Mouse (Mus musculus) heart, postnatal 0 days (tissue): ENCODE measurements around the gene Ptpn1. TPM values are rescaled to one million over a fixed set of nuclear protein-coding genes. Genes with fewer than 3 reads are reported as not detected.

Source experiments
- ATAC-seq: fragments of 200-750 bp; cut with Nextera tagmentation; 2 replicates; pipeline ENCODE4 v1.8.0; 2017; ENCODE audit warnings: low read depth, moderate number of reproducible peaks, moderate library complexity; ENCODE audit not compliant: insufficient read depth
- DNase-seq: peaks from one replicate; pipeline ENCODE4 v3.0.0-alpha.2; 2016; ENCODE audit warnings: low spot score
- H3K27ac ChIP-seq: fragments of 300-500 bp; sonication (generic); 2 replicates; pipeline ENCODE4 v1.5.1; 2014; ENCODE audit warnings: low read depth, mild to moderate bottlenecking
- H3K27me3 ChIP-seq: fragments of 300-500 bp; sonication (generic); 2 replicates; pipeline ENCODE4 v1.6.1; 2014; ENCODE audit warnings: low read length, mixed read lengths; ENCODE audit not compliant: control insufficient read depth, insufficient read depth
- H3K36me3 ChIP-seq: fragments of 300-500 bp; sonication (generic); replicated peaks from 2 replicates; pipeline ENCODE4 v1.6.1; 2014; ENCODE audit warnings: low read length, mixed read lengths; ENCODE audit not compliant: control insufficient read depth, insufficient read depth
- H3K4me1 ChIP-seq: fragments of 300-500 bp; sonication (generic); 2 replicates; pipeline ENCODE4 v1.6.1; 2014; ENCODE audit warnings: antibody characterized with exemption; ENCODE audit not compliant: control insufficient read depth, insufficient read depth
- H3K4me2 ChIP-seq: fragments of 300-500 bp; sonication (generic); 2 replicates; pipeline ENCODE4 v1.6.1; 2014; ENCODE audit warnings: low read depth, mild to moderate bottlenecking, low read length, moderate library complexity
- H3K4me3 ChIP-seq: fragments of 300-500 bp; sonication (generic); 2 replicates; pipeline ENCODE4 v1.5.1; 2014; ENCODE audit warnings: low read depth, low read length
- H3K9ac ChIP-seq: fragments of 300-500 bp; sonication (generic); replicated peaks from 2 replicates; pipeline ENCODE4 v1.6.1; 2014; ENCODE audit warnings: low read depth, low read length, mixed read lengths
- H3K9me3 ChIP-seq: fragments of 300-500 bp; sonication (generic); replicated peaks from 2 replicates; pipeline ENCODE4 v1.6.1; 2016; ENCODE audit warnings: low read length; ENCODE audit not compliant: control insufficient read depth
- CTCF ChIP-seq: IDR thresholded peaks from 2 replicates; pipeline ENCODE4 v1.5.1; 2016; ENCODE audit warnings: antibody characterized with exemption, control low read depth, low read depth
- EP300 ChIP-seq: IDR thresholded peaks from 2 replicates; pipeline ENCODE4 v1.6.1; 2016; ENCODE audit warnings: antibody characterized with exemption, low read depth
- whole genome bisulfite sequencing: fragments of 180-500 bp; shearing (Covaris S2); extraction: QIAGEN DNeasy Blood & Tissue Kit; methylation state at CpG from one replicate; pipeline ENCODE4 v1.1.7; 2014; 5-methylcytosine and 5-hydroxymethylcytosine counted together
- polyA plus RNA-seq: library from polyadenylated mRNA; unstranded; fragments of >200 nt; fragmentation: Nextera tagmentation; extraction: Ambion mirVana; gene quantifications from 2 replicates; pipeline ENCODE4 v1.2.1, GENCODE M21; 2015
- total RNA-seq: library from RNA; depleted of rRNA; stranded (reverse); fragments of >200 nt; gene quantifications from 2 replicates; pipeline ENCODE4 v1.2.3, GENCODE M21; 2014; ENCODE audit warnings: low replicate concordance

Ptpn1 gene
- total and polyA plus RNA-seq, 2 experiments from 2014 or later: 22.0 to 37.9 TPM

- DNase-seq (no peak), ATAC-seq (0 out of 2 replicates have a peak, but pooled peaks have one; percentile 21)
- H3K4me2 ChIP-seq: no peak overlapping the region
- H3K4me1 ChIP-seq: peaks cover 39% of the 10 kb centered on the region
- no peak overlapping the region for H3K9ac ChIP-seq
- H3K9me3 ChIP-seq: no peaks in the 10 kb centered on the region
- no peaks in the 10 kb centered on the region for H3K27me3 ChIP-seq
- H3K36me3 ChIP-seq: no peaks in the 10 kb centered on the region
- TF ChIP-seq EP300 (no peak), CTCF (peak; percentile 38)
- WGBS: 89% methylated on average over 1 of the region's 1 CpGs
- no peak overlapping the region for H3K4me3 ChIP-seq
- H3K27ac ChIP-seq: peak overlapping the region; percentile 81
Observed at GRCm38 (mm10) chr2:167957539-167957938, 25.7 kb downstream of the Ptpn1 start.

- TF ChIP-seq CTCF: no peak
- no peak for TF ChIP-seq EP300
Observed at GRCm38 (mm10) chr2:167958082-167958788, 26.4 kb downstream of the Ptpn1 start.

GRCm38 (mm10) chr2:167958843-167959242 is 27.0 kb downstream of the Ptpn1 start:
- Histone ChIP-seq H3K4me1 (peaks cover 52% of the 10 kb centered on the region), H3K9ac (no peak overlapping the region; the same call in 1 of the 2 replicates), H3K4me3 (no peak overlapping the region), H3K9me3 (no peaks in the 10 kb centered on the region), H3K27ac (peak overlapping the region; percentile 81), H3K36me3 (no peaks in the 10 kb centered on the region; the same call in 1 of the 2 replicates), H3K27me3 (no peaks in the 10 kb centered on the region), H3K4me2 (peak overlapping the region; percentile 37)
- ATAC-seq (peak; percentile 40), DNase-seq (peak; percentile 87)
- TF ChIP-seq EP300: no peak
- TF ChIP-seq CTCF: no peak
- WGBS: 3% methylated on average over 4 of the region's 4 CpGs

More at GRCm38 (mm10) chr2:167958082-167958788, 26.4 kb downstream of the Ptpn1 start:
- Histone ChIP-seq H3K27me3 (no peaks in the 10 kb centered on the region), H3K27ac (peak overlapping the region; percentile 81), H3K4me3 (no peak overlapping the region), H3K36me3 (no peaks in the 10 kb centered on the region), H3K4me1 (peaks cover 46% of the 10 kb centered on the region), H3K4me2 (no peak overlapping the region; the same call in 1 of the 2 replicates), H3K9ac (no peak overlapping the region), H3K9me3 (no peaks in the 10 kb centered on the region)
- ATAC-seq (peak; percentile 19; the same call in 1 of the 2 replicates), DNase-seq (no peak)
- 14% methylated on average over 5 of the region's 5 CpGs for WGBS

GRCm38 (mm10) chr2:167959384-167959911 is 27.6 kb downstream of the Ptpn1 start:
- Histone ChIP-seq H3K9ac (no peak overlapping the region; the same call in 1 of the 2 replicates), H3K4me3 (no peak overlapping the region), H3K9me3 (no peaks in the 10 kb centered on the region), H3K36me3 (no peaks in the 10 kb centered on the region; the same call in 1 of the 2 replicates), H3K27me3 (no peaks in the 10 kb centered on the region), H3K4me1 (peaks cover 58% of the 10 kb centered on the region), H3K27ac (peak overlapping the region; percentile 81), H3K4me2 (peak overlapping the region; percentile 37)
- DNase-seq (no peak), ATAC-seq (no peak)
- TF ChIP-seq EP300: no peak
- no peak for TF ChIP-seq CTCF
- WGBS: 49% methylated on average over 4 of the region's 4 CpGs

- H3K27me3 ChIP-seq: no peaks in the 10 kb centered on the region
- no peak overlapping the region for H3K4me2 ChIP-seq
- WGBS: 39% methylated on average over 7 of the region's 7 CpGs
- H3K27ac ChIP-seq: 0 out of 2 replicates have a peak overlapping the region, but pooled peaks have one; percentile 81
- DNase-seq (no peak), ATAC-seq (no peak)
- peaks cover 1% of the 10 kb centered on the region; the same call in 1 of the 2 replicates for H3K36me3 ChIP-seq
- no peak for TF ChIP-seq EP300
- TF ChIP-seq CTCF: no peak
- H3K9ac ChIP-seq: no peak overlapping the region
- no peak overlapping the region for H3K4me3 ChIP-seq
- H3K4me1 ChIP-seq: peaks cover 60% of the 10 kb centered on the region
- no peaks in the 10 kb centered on the region for H3K9me3 ChIP-seq
Observed at GRCm38 (mm10) chr2:167959996-167960395, 28.1 kb downstream of the Ptpn1 start.
